Mouse (Mus musculus) heart, adult 2 months (tissue): Measurements from ENCODE around the gene Vamp3. TPM values are rescaled to one million over a fixed set of nuclear protein-coding genes. Genes with fewer than 3 reads are reported as not detected.
A peak's percentile ranks its signal among the peaks of the same experiment; 100 is the strongest.

ENCODE experiments used
- DNase-seq, 2 experiments: peaks; one replicate each; pipeline ENCODE4 v3.0.0; 2021
- H3K27ac ChIP-seq: fragments of 200-600 bp; 2 replicates; pipeline ENCODE4 v1.8.1; 2022
- H3K27me3 ChIP-seq: fragments of 200-500 bp; 2 replicates; pipeline ENCODE4 v1.6.1; 2012; ENCODE audit warnings: mild to moderate bottlenecking, low read length, inconsistent platforms, mixed read lengths; ENCODE audit not compliant: control insufficient read depth, insufficient read depth
- H3K36me3 ChIP-seq: fragments of 200-500 bp; 2 replicates; pipeline ENCODE4 v1.6.1; 2012; ENCODE audit warnings: low read length, inconsistent platforms; ENCODE audit not compliant: control insufficient read depth, insufficient read depth
- H3K4me1 ChIP-seq: fragments of 200-500 bp; 2 replicates; pipeline ENCODE4 v1.6.1; 2011; ENCODE audit warnings: low read length; ENCODE audit not compliant: control insufficient read depth, insufficient read depth
- H3K4me3 ChIP-seq: fragments of 200-600 bp; 2 replicates; pipeline ENCODE4 v1.8.1; 2022
- H3K79me2 ChIP-seq: fragments of 200-500 bp; replicated peaks from 2 replicates; pipeline ENCODE4 v1.6.1; 2012; ENCODE audit warnings: mild to moderate bottlenecking, inconsistent platforms, low read length, moderate library complexity, mixed read lengths; ENCODE audit not compliant: control insufficient read depth, insufficient read depth
- H3K9ac ChIP-seq: fragments of 200-500 bp; 2 replicates; pipeline ENCODE4 v1.6.1; 2012; ENCODE audit warnings: low read depth, mild to moderate bottlenecking, control low read depth, inconsistent platforms, low read length, mixed read lengths
- CTCF ChIP-seq: fragments of 200-600 bp; IDR thresholded peaks from 2 replicates; pipeline ENCODE4 v1.8.1; 2022; ENCODE audit warnings: antibody characterized with exemption, mild to moderate bottlenecking, moderate library complexity
- EP300 ChIP-seq: fragments of 200-500 bp; IDR thresholded peaks from 2 replicates; pipeline ENCODE4 v1.6.1; 2011; ENCODE audit warnings: low read depth, low read length, control low read depth; ENCODE audit not compliant: insufficient read depth
- POLR2A ChIP-seq: fragments of 200-500 bp; IDR thresholded peaks from 2 replicates; pipeline ENCODE4 v1.6.1; 2011; ENCODE audit warnings: mild to moderate bottlenecking, low read depth, low read length, control low read depth; ENCODE audit not compliant: insufficient read depth
- WGBS: fragments of 180-500 bp; shearing (Covaris S2); methylation state at CpG from one replicate; pipeline ENCODE4 v1.1.7; 2018; 5-methylcytosine and 5-hydroxymethylcytosine counted together
- intact Hi-C: fragments of 180-260 bp; cut with DNase I; formaldehyde crosslinking; loops from one replicate; pipeline ENCODE4 v1.15.1; 2025
- polyA plus RNA-seq: library from polyadenylated mRNA; depleted of rRNA; stranded (reverse); fragments of >200 nt; gene quantifications from 2 replicates; pipeline ENCODE4 v1.2.3, GENCODE M21; 2012
- total RNA-seq, 2 experiments: library from RNA; stranded (reverse); gene quantifications; 2 replicates each; pipeline ENCODE4 v1.2.3; 2021

The Vamp3 gene
- total and polyA plus RNA-seq, 3 experiments, result 38.0 to 63.1 (median 47.8) TPM

GRCm38 (mm10) chr4:151044037-151044943 lies 13.5 kb downstream of the Vamp3 start, which contains the start of gene Per3:
Per3 (minus strand) TSS chr4:151044665.
- DNase-seq, result peak; percentile 99
- intact Hi-C loops, result no loop called here
- no peaks in the 10 kb centered on the region for H3K27me3 ChIP-seq
- 0 out of 2 replicates have a peak, but pooled peaks have one; percentile 2 for TF ChIP-seq EP300
- TF ChIP-seq POLR2A, result peak; percentile 94
- TF ChIP-seq CTCF, result 0 out of 2 replicates have a peak, but pooled peaks have one; percentile 1
- 2% methylated on average over 79 of the region's 79 CpGs for WGBS
- H3K36me3 ChIP-seq, result peaks cover 15% of the 10 kb centered on the region
- H3K4me1 ChIP-seq, result peaks cover 11% of the 10 kb centered on the region
- H3K9ac ChIP-seq, result peak within 1 kb of the TSS; percentile 80
- H3K4me3 ChIP-seq, result peak within 1 kb of the TSS; percentile 79
- H3K79me2 ChIP-seq, result no peaks in the 10 kb centered on the region
- peak within 1 kb of the TSS; percentile 93 for H3K27ac ChIP-seq

- no peaks in the 10 kb centered on the region for H3K79me2 ChIP-seq
- TF ChIP-seq EP300 (no peak), CTCF (no peak), POLR2A (peak; percentile 75)
- peak overlapping the region; percentile 79; the same call in 1 of the 2 replicates for H3K4me3 ChIP-seq
- DNase-seq, result peak; percentile 39 to 44
- 31% methylated on average over 5 of the region's 5 CpGs for WGBS
- intact Hi-C loops, result no loop called here
- H3K36me3 ChIP-seq, result peaks cover 13% of the 10 kb centered on the region
- peak overlapping the region; percentile 80 for H3K9ac ChIP-seq
- H3K4me1 ChIP-seq, result peaks cover 11% of the 10 kb centered on the region
- H3K27ac ChIP-seq, result peak overlapping the region; percentile 93
- H3K27me3 ChIP-seq, result no peaks in the 10 kb centered on the region
Measured at GRCm38 (mm10) chr4:151043281-151043680, 14.5 kb downstream of the Vamp3 start.

- Histone ChIP-seq H3K27me3 (no peaks in the 10 kb centered on the region), H3K79me2 (no peaks in the 10 kb centered on the region), H3K27ac (no peak overlapping the region; the same call in 1 of the 2 replicates), H3K4me1 (peaks cover 11% of the 10 kb centered on the region), H3K9ac (peak overlapping the region; percentile 28; the same call in 1 of the 2 replicates), H3K4me3 (no peak overlapping the region), H3K36me3 (peaks cover 13% of the 10 kb centered on the region)
- TF ChIP-seq CTCF (no peak), EP300 (no peak), POLR2A (no peak)
- WGBS, result 61% methylated on average over 5 of the region's 5 CpGs
- intact Hi-C loops, result no loop called here
- DNase-seq, result no peak
Measured at GRCm38 (mm10) chr4:151041506-151041905, 16.3 kb downstream of the Vamp3 start.

- no peak overlapping the region for H3K4me3 ChIP-seq
- no peaks in the 10 kb centered on the region for H3K27me3 ChIP-seq
- no peak overlapping the region for H3K27ac ChIP-seq
- peaks cover 4% of the 10 kb centered on the region for H3K4me1 ChIP-seq
- no peak overlapping the region for H3K9ac ChIP-seq
- H3K79me2 ChIP-seq, result no peaks in the 10 kb centered on the region
- 95% methylated on average over 11 of the region's 11 CpGs for WGBS
- no peak for DNase-seq
- no peak for TF ChIP-seq POLR2A
- TF ChIP-seq EP300, result no peak
- TF ChIP-seq CTCF, result no peak
- intact Hi-C loops, result no loop called here
- H3K36me3 ChIP-seq, result peaks cover 10% of the 10 kb centered on the region
Measured at GRCm38 (mm10) chr4:151037800-151038199, 20.0 kb downstream of the Vamp3 start.

GRCm38 (mm10) chr4:151036521-151036920 lies 21.2 kb downstream of the Vamp3 start:
- Histone ChIP-seq H3K27me3 (no peaks in the 10 kb centered on the region), H3K79me2 (no peaks in the 10 kb centered on the region), H3K4me1 (peaks cover 1% of the 10 kb centered on the region; the same call in 1 of the 2 replicates), H3K27ac (no peak overlapping the region), H3K36me3 (peaks cover 4% of the 10 kb centered on the region), H3K9ac (no peak overlapping the region), H3K4me3 (no peak overlapping the region)
- no peak for DNase-seq
- intact Hi-C loops, result no loop called here
- TF ChIP-seq CTCF, result no peak
- TF ChIP-seq POLR2A, result no peak
- no peak for TF ChIP-seq EP300
- WGBS, result 89% methylated on average over 7 of the region's 7 CpGs

- Histone ChIP-seq H3K4me3 (no peak overlapping the region), H3K79me2 (no peaks in the 10 kb centered on the region), H3K27ac (no peak overlapping the region), H3K36me3 (no peaks in the 10 kb centered on the region), H3K4me1 (no peaks in the 10 kb centered on the region), H3K27me3 (no peaks in the 10 kb centered on the region), H3K9ac (no peak overlapping the region)
- intact Hi-C loops, result no loop called here
- TF ChIP-seq CTCF (peak; percentile 82), POLR2A (no peak), EP300 (no peak)
- no peak for DNase-seq
- WGBS, result 54% methylated on average over 6 of the region's 6 CpGs
Measured at GRCm38 (mm10) chr4:151027001-151027400, 30.8 kb downstream of the Vamp3 start.
